Mouse (Mus musculus) midbrain, embryonic 13.5 days (tissue): ENCODE data around the gene Slk. TPM values are rescaled to one million over a fixed set of nuclear protein-coding genes. Genes with fewer than 3 reads are reported as not detected.
"Not testable (repeated sequence)": the region's sequence is repeated elsewhere in the genome, so short reads cannot be mapped to it uniquely, and the experiment has no call there.

Experiments used
- ATAC-seq: fragments of 200-750 bp; cut with Nextera tagmentation; 2 replicates; pipeline ENCODE4 v1.8.0; 2017; ENCODE audit warnings: mild to moderate bottlenecking, moderate TSS enrichment, moderate library complexity
- H3K27ac ChIP-seq: fragments of 300-500 bp; sonication (generic); 2 replicates; pipeline ENCODE4 v1.5.1; 2015; ENCODE audit warnings: inconsistent platforms, mild to moderate bottlenecking, moderate library complexity
- H3K27me3 ChIP-seq: fragments of 300-500 bp; sonication (generic); 2 replicates; pipeline ENCODE4 v1.6.1; 2015; ENCODE audit warnings: mild to moderate bottlenecking, inconsistent platforms
- H3K36me3 ChIP-seq: fragments of 300-500 bp; sonication (generic); 2 replicates; pipeline ENCODE4 v1.6.1; 2015; ENCODE audit warnings: mild to moderate bottlenecking, inconsistent platforms
- H3K4me1 ChIP-seq: fragments of 300-500 bp; sonication (generic); replicated peaks from 2 replicates; pipeline ENCODE4 v1.6.1; 2015; ENCODE audit warnings: inconsistent platforms
- H3K4me2 ChIP-seq: fragments of 300-500 bp; sonication (generic); replicated peaks from 2 replicates; pipeline ENCODE4 v1.6.1; 2015; ENCODE audit warnings: moderate library complexity, mild to moderate bottlenecking, inconsistent platforms
- H3K4me3 ChIP-seq: fragments of 300-500 bp; sonication (generic); replicated peaks from 2 replicates; pipeline ENCODE4 v1.5.1; 2015; ENCODE audit warnings: mild to moderate bottlenecking, inconsistent platforms
- H3K9ac ChIP-seq: fragments of 300-500 bp; sonication (generic); replicated peaks from 2 replicates; pipeline ENCODE4 v1.6.1; 2015; ENCODE audit warnings: mild to moderate bottlenecking, inconsistent platforms
- H3K9me3 ChIP-seq: fragments of 300-500 bp; sonication (generic); 2 replicates; pipeline ENCODE4 v1.6.1; 2016; ENCODE audit warnings: mild to moderate bottlenecking, inconsistent platforms
- WGBS: fragments of 180-500 bp; shearing (Covaris S2); methylation state at CpG from one replicate; pipeline ENCODE4 v1.1.7; 2015; 5-methylcytosine and 5-hydroxymethylcytosine counted together
- polyA plus RNA-seq: library from polyadenylated mRNA; unstranded; fragments of >200 nt; fragmentation: Nextera tagmentation; extraction: Ambion mirVana; gene quantifications from 2 replicates; pipeline ENCODE4 v1.2.1, GENCODE M21; 2015

Gene Slk
- polyA plus RNA-seq, 1 experiment from 2014 or later: 6.5 TPM

DNA sequence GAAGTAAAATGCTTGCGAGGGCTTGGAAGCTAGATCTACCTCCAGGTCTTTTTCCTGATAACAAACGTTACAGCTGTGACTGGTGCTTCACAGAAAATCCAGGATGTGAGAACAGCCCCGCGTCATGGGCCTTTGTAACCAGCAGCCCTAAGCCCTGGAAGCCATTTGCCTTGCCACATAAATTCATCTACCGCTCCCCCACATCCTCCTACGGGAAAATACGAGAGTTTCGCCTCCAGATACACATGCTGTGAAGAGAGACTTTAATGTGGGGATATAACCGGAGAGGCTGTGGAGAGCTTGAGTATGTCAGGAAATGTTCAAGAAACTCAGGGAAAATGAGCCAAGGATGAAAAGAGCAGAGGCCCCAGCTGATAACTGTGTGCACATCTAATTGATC lies 30.3 kb upstream of the Slk start:
- no peak overlapping the region for H3K9ac ChIP-seq
- H3K4me2 ChIP-seq: no peak overlapping the region
- H3K36me3 ChIP-seq: no peaks in the 10 kb centered on the region
- no peak overlapping the region for H3K4me3 ChIP-seq
- ATAC-seq: no peak
- no peaks in the 10 kb centered on the region for H3K4me1 ChIP-seq
- no peaks in the 10 kb centered on the region for H3K9me3 ChIP-seq
- H3K27ac ChIP-seq: no peak overlapping the region
- H3K27me3 ChIP-seq: no peaks in the 10 kb centered on the region
- WGBS: 91% methylated on average over 9 of the region's 9 CpGs

DNA sequence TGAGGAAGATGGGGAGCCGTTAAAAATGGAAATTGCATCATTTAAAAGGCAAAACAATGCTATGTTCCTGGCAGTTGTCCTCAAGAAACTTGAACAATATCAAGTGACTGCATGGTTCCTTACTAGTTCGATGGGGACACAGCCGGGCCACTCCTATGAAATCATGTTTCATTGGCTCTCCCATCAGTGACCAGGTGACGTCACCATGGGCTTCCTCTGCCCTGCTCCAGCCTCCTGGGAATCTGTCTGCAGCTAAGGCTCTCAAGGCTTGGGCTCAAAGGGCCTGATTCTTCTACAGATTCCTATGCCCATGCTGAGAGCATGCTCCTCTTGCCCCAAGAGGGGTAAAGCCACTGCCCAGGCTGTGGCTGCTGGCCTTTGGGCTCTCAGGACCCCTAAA lies 29.9 kb upstream of the Slk start:
- ATAC-seq: no peak
- H3K27ac ChIP-seq: no peak overlapping the region
- no peak overlapping the region for H3K4me2 ChIP-seq
- no peak overlapping the region for H3K4me3 ChIP-seq
- WGBS: 86% methylated on average over 4 of the region's 4 CpGs
- no peaks in the 10 kb centered on the region for H3K4me1 ChIP-seq
- no peak overlapping the region for H3K9ac ChIP-seq
- no peaks in the 10 kb centered on the region for H3K27me3 ChIP-seq
- no peaks in the 10 kb centered on the region for H3K36me3 ChIP-seq
- H3K9me3 ChIP-seq: no peaks in the 10 kb centered on the region

DNA sequence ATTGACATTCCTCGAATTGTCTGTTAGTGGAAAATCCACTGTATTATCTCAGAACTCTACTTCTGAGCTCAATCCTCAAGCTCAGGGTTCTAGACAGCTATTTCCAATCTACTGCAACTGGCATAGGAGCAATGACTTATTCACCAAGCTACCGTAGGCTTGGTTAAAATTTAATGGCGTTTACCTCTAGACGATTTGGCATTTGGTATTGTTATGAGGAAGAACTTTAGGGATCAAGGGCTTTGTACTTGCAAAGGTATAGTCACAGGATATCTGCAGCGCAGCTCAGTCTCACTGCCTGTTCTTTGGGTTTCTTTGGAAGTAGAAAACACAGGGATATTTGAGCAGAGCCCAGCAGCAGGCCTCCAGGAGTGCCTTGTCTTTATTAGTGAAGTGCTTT lies 20.3 kb upstream of the Slk start:
- no peak overlapping the region for H3K4me3 ChIP-seq
- no peak overlapping the region for H3K4me2 ChIP-seq
- H3K9ac ChIP-seq: no peak overlapping the region
- H3K36me3 ChIP-seq: no peaks in the 10 kb centered on the region
- no peaks in the 10 kb centered on the region for H3K9me3 ChIP-seq
- peaks cover 28% of the 10 kb centered on the region for H3K27me3 ChIP-seq
- H3K27ac ChIP-seq: no peak overlapping the region
- H3K4me1 ChIP-seq: peaks cover 11% of the 10 kb centered on the region
- WGBS: 35% methylated on average over 5 of the region's 5 CpGs
- ATAC-seq: no peak

DNA sequence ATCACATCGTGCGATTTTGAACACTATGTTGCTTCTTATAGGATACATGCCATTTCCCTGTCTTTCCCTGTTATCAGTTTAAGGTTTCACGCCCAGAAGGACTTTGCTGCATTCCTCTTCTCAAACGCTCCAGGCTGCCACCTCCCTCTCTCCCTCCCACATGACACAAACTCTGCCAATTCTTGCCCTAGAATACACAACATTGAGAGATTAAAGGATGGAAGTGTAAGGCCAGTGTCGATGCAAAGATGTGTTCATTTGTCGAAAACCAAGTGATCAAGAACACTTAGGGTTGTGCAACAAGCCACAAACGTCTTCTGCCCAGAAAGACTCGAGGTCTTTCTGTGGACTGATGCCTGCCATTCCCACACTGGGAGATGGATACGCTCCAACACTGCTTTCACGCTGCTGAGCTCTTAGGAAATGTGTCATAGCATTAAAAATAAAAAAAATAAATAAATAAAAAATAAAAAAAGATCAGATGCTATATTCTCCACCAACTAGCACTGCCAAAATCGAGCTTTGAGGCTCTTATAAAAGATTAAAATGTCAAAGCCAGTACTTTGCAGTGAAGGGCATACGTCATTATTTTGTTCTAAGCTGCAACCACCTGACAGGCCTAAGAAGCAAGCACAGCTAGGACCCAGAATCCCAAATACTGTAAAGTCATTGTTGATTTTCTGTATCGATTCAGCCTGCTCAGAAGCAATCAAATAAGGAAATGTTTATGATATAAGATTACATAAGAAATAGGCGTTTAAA lies 19.5 kb upstream of the Slk start:
- Histone ChIP-seq H3K27ac (no peak overlapping the region), H3K36me3 (no peaks in the 10 kb centered on the region), H3K4me1 (peaks cover 16% of the 10 kb centered on the region), H3K4me2 (no peak overlapping the region), H3K4me3 (no peak overlapping the region), H3K9me3 (no peaks in the 10 kb centered on the region), H3K27me3 (peaks cover 29% of the 10 kb centered on the region), H3K9ac (no peak overlapping the region)
- ATAC-seq: no peak
- WGBS: 47% methylated on average over 14 of the region's 14 CpGs

DNA sequence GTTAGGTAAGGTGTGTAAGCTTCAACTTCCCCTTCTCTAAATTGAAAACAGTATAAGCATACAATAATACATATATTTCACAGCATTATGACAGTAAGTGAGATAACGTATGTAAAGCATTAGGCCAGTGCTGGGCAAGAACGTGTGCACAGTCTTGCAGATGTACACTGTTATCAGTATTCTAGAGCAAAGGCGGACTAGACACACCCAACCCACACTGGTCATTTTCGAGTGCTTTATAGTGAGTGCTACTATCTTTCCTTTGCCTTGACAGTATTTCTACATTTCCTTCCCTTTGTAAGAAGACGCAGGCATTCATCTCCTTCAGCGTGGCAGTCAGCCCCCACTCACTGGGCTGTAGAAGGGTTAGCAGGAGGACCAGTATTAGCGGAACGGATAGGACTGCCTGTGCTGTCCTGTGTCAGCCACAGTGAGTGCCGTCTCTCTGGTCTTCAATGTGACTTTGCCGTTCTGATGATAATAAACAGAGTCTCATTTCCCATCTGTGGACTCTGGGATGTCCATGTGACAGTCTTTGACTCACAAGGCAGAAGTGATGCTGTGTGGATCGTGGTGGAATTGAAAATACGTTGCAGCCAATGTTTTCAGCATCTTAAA lies 18.8 kb upstream of the Slk start:
- H3K36me3 ChIP-seq: no peaks in the 10 kb centered on the region
- no peak overlapping the region for H3K4me2 ChIP-seq
- H3K9me3 ChIP-seq: no peaks in the 10 kb centered on the region
- no peak overlapping the region for H3K27ac ChIP-seq
- 84% methylated on average over 12 of the region's 12 CpGs for WGBS
- ATAC-seq: no peak
- H3K4me1 ChIP-seq: peaks cover 23% of the 10 kb centered on the region
- H3K4me3 ChIP-seq: no peak overlapping the region
- no peak overlapping the region for H3K9ac ChIP-seq
- H3K27me3 ChIP-seq: peaks cover 29% of the 10 kb centered on the region

DNA sequence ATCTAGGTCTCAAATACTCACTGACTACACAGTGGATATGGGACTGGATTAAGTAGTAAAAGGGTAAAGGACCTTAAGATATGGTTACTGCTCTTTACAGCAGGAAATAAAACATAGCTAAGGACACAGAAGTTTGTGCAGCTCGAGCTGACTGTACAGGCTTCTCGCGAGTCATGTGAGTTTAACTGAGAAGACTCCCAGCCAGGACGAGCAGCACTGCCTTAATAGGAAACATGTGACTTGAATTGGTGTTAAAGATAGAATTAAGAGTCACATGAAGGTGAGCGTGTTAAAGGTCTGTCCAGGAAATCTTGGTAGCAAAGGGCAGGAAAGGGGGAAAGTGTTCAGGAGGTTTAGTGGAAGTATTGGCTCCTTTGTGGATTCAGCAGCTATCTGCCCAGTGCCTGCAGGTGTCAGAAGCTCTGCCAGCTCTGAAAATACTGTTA lies 17.5 kb upstream of the Slk start:
- ATAC-seq: no peak
- WGBS: 88% methylated on average over 5 of the region's 5 CpGs
- no peaks in the 10 kb centered on the region for H3K9me3 ChIP-seq
- H3K27ac ChIP-seq: no peak overlapping the region
- peaks cover 35% of the 10 kb centered on the region for H3K27me3 ChIP-seq
- H3K4me2 ChIP-seq: no peak overlapping the region
- no peak overlapping the region for H3K9ac ChIP-seq
- no peaks in the 10 kb centered on the region for H3K36me3 ChIP-seq
- H3K4me3 ChIP-seq: no peak overlapping the region
- H3K4me1 ChIP-seq: peaks cover 28% of the 10 kb centered on the region

DNA sequence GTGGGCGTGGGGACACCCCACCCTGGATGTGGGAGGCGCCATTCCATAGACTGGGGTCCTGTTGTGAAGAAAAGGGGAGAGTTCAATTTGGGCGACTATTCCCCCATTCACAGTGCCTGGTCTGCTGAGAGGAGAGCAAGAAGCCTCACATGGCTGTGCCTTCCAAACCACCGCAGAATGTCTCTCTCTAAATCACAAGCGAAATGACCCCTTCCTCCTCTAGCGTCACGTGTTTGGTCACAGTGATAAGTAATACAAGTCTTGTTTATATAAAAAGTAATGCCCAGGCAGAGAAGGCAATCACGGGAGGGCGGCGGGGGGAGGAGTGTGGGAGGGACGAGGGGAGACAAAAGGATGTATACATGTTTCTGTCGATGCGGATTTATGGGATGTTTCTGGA lies 15.8 kb upstream of the Slk start:
- Histone ChIP-seq H3K36me3 (no peaks in the 10 kb centered on the region), H3K27me3 (peaks cover 48% of the 10 kb centered on the region), H3K4me3 (no peak overlapping the region), H3K4me2 (no peak overlapping the region), H3K9ac (no peak overlapping the region), H3K4me1 (peaks cover 28% of the 10 kb centered on the region), H3K27ac (no peak overlapping the region), H3K9me3 (no peaks in the 10 kb centered on the region)
- 84% methylated on average over 13 of the region's 13 CpGs for WGBS
- no peak for ATAC-seq

DNA sequence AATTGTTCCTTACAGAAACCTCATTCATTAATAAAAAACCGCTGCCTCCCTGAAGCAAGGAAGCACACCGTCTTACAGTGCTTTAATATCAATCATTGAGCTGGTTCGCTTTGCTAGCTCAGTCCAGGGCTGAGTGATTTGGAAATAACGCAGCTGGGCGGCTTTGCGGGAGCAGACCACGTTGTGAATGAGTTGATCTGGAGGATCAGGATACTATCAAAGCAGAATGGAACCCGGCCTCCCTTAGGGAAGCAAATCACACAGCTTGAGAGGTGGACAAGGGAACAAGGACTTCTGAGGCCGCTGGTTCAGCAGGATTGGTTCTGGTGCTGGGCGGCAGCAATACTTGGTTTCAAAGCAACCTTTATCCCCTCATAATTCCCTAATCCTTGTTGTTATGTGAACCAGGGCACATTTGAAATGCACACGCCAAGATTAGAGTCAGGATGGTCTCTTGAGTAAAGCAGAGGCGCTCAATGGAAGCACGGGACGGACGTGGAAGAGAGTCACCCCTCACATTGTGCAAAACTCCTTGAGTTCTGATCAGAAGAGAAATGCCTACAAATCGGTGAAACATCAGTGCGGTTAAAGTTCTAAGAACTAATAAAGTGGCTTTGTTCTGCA lies 14.3 kb upstream of the Slk start:
- H3K4me1 ChIP-seq: peaks cover 17% of the 10 kb centered on the region
- peaks cover 55% of the 10 kb centered on the region for H3K27me3 ChIP-seq
- H3K4me2 ChIP-seq: peak overlapping the region; percentile 14; the same call in 1 of the 2 replicates
- 0 out of 2 replicates have a peak overlapping the region, but pooled peaks have one; percentile 49 for H3K27ac ChIP-seq
- no peaks in the 10 kb centered on the region for H3K9me3 ChIP-seq
- no peak overlapping the region for H3K4me3 ChIP-seq
- no peaks in the 10 kb centered on the region for H3K36me3 ChIP-seq
- ATAC-seq: peak; percentile 69
- peak overlapping the region; percentile 25 for H3K9ac ChIP-seq
- 20% methylated on average over 17 of the region's 17 CpGs for whole genome bisulfite sequencing

DNA sequence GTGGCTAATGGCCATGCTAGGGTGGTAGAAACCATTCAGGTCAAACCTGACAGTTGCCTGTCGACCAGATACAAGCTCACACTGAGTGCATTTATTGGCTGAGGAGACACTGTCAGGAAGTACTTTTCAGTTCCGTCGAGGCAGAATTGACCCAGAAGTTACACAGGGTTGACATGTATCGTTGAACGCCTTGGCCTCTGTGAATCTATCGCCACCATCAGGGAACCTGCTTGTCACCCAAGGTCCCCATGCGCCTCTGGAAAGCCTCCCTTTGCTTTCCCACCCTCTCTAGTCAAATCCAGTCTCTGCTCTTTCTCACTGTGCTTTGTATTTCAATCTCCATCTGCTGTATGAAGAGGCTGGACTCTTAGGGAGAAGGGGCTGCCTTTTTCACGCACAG lies 13.5 kb upstream of the Slk start:
- peaks cover 52% of the 10 kb centered on the region for H3K27me3 ChIP-seq
- no peak overlapping the region for H3K4me3 ChIP-seq
- WGBS: 76% methylated on average over 8 of the region's 8 CpGs
- no peak overlapping the region for H3K27ac ChIP-seq
- H3K9me3 ChIP-seq: no peaks in the 10 kb centered on the region
- peaks cover 17% of the 10 kb centered on the region for H3K4me1 ChIP-seq
- no peak overlapping the region for H3K9ac ChIP-seq
- ATAC-seq: no peak
- no peak overlapping the region for H3K4me2 ChIP-seq
- no peaks in the 10 kb centered on the region for H3K36me3 ChIP-seq

DNA sequence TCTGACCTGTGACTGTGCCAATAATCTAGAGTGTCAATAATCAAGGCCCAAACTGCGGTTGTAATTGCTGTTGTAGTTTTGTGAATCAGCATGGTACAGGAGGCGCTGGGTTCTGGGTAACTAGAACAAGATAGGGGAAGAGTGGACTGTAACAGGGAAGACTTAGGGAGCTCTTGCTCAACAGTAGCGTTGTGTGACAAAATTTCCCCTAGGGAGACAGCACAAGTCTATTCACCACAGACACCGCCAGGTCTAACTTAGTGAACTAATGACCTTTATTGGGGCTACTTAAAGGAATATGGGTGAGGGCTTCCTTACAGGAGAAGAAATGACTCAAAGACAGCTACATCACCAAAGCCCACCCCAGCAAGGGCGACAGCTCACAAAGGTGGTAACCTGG lies 9.4 kb upstream of the Slk start:
- Histone ChIP-seq H3K36me3 (no peaks in the 10 kb centered on the region), H3K9me3 (no peaks in the 10 kb centered on the region), H3K4me1 (peaks cover 11% of the 10 kb centered on the region), H3K4me3 (no peak overlapping the region), H3K4me2 (no peak overlapping the region), H3K9ac (no peak overlapping the region), H3K27ac (no peak overlapping the region), H3K27me3 (peaks cover 36% of the 10 kb centered on the region)
- WGBS: 90% methylated on average over 5 of the region's 5 CpGs
- no peak for ATAC-seq

DNA sequence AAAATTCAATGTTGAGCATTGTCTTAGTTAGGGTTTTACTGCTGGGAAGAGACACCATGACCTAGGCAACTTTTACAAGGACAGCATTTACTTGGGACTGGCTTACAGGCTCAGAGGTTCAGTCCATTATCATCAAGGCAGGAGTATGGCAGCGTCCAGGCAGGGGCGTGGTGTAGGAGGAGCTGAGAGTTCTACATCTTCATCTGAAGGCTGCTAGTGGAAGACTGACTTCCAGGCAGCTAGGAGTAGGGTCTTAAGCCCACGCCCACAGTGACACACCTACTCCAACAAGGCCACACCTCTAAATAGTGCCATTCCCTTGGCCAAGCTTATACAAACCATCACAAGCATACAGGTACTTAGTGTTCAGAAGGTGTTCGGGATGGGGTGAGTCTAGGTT lies 7.5 kb upstream of the Slk start:
- not testable (repeated sequence) for H3K4me1 ChIP-seq, ATAC-seq, H3K4me2 ChIP-seq, H3K27ac ChIP-seq, H3K4me3 ChIP-seq, H3K36me3 ChIP-seq, H3K9me3 ChIP-seq, H3K9ac ChIP-seq
- WGBS: 69% methylated on average over 4 of the region's 4 CpGs
- peaks cover 28% of the 10 kb centered on the region for H3K27me3 ChIP-seq

DNA sequence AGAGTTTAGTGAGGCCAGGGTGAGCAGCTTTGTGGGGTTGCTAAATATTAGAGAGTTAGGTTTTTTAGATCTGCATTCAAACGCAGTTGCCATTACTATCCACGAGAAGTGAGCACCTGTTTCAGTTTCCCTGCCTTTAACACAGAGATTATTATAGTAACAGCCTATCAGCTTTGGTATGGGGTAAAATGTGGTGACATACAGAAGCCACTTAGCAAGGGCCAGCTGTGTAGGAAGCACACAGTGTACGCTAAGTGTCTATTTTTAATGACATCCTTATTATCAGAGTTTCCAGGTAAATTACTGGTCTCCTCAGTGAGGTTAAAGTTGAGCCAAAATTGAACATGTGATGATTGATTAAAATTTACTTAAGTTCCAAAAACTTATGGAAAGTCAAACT lies 5.8 kb upstream of the Slk start:
- peaks cover 4% of the 10 kb centered on the region for H3K4me1 ChIP-seq
- no peak overlapping the region for H3K27ac ChIP-seq
- no peaks in the 10 kb centered on the region for H3K36me3 ChIP-seq
- no peak overlapping the region for H3K4me2 ChIP-seq
- no peaks in the 10 kb centered on the region for H3K9me3 ChIP-seq
- no peak overlapping the region for H3K9ac ChIP-seq
- no peak overlapping the region for H3K4me3 ChIP-seq
- ATAC-seq: no peak
- peaks cover 14% of the 10 kb centered on the region for H3K27me3 ChIP-seq
- 85% methylated on average over 3 of the region's 3 CpGs for WGBS
